Mouse (Mus musculus) MEL (cell line): Measurements from ENCODE around the gene Pkd1.
A peak's percentile ranks its signal among the peaks of the same experiment; 100 is the strongest.

Experiments
- ETS1 ChIP-seq: IDR thresholded peaks from 2 replicates; pipeline ENCODE4 v1.6.1; 2012; ENCODE audit warnings: low read depth, mild to moderate bottlenecking, inconsistent platforms, low read length, improper control_type of control experiment, moderate library complexity
- TCF12 ChIP-seq: IDR thresholded peaks from 2 replicates; pipeline ENCODE4 v1.6.1; 2014; ENCODE audit warnings: low read depth, mild to moderate bottlenecking, inconsistent platforms, low read length, improper control_type of control experiment, moderate library complexity

DNA sequence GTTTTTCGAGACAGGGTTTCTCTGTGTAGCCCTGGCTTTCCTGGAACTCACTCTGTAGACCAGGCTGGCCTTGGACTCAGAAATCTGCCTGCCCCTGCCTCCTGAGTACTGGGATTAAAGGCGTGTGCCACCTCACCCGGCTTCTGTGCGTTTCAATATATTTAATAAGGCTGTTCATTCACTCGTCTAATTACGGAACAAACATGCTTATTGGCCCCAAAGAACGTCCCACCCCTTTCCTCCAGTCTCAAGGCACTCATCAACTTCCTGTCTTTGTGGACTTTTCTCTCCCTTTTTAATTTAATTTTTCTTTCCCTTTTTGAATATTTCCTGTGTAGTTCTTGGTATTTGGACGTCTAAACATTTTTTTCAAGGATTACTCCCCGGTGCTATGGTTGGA is 1.2 kb upstream of the Pkd1 start:
- 0 out of 2 replicates have a peak, but pooled peaks have one; percentile 11 for TF ChIP-seq TCF12
- no peak for TF ChIP-seq ETS1
